Mouse (Mus musculus) MEL (cell line): ENCODE measurements around the gene Plxnb1.

Source experiments
- BHLHE40 ChIP-seq: IDR thresholded peaks from 2 replicates; pipeline ENCODE4 v1.6.1; 2012; ENCODE audit warnings: low read depth, mild to moderate bottlenecking, inconsistent platforms, low read length, improper control_type of control experiment, borderline replicate concordance
- CTCF ChIP-seq, 3 experiments: IDR thresholded peaks in 2 of 3; conservative IDR thresholded peaks in 1 of 3; 2 replicates each; pipeline ENCODE4 v1.5.1; 2011 to 2012; ENCODE audit warnings: low read length in 3 of 3, low read depth in 2 of 3, mild to moderate bottlenecking in 2 of 3, improper control_type of control experiment in 1 of 3, inconsistent platforms in 1 of 3, mixed read lengths in 1 of 3, moderate library complexity in 1 of 3; ENCODE audit not compliant: control insufficient read depth in 1 of 3, insufficient read depth in 1 of 3, poor library complexity in 1 of 3, severe bottlenecking in 1 of 3
- E2F4 ChIP-seq: IDR thresholded peaks from 2 replicates; pipeline ENCODE4 v1.6.1; 2011; ENCODE audit warnings: low read depth, low read length, improper control_type of control experiment, borderline replicate concordance
- EP300 ChIP-seq, 2 experiments: IDR thresholded peaks; 2 replicates each; pipeline ENCODE4 v1.6.1; 2011; ENCODE audit warnings: improper control_type of control experiment in 2 of 2, low read length in 2 of 2, low read depth in 1 of 2, mild to moderate bottlenecking in 1 of 2
- MAZ ChIP-seq: IDR thresholded peaks from 2 replicates; pipeline ENCODE4 v1.6.1; 2012; ENCODE audit warnings: low read depth, mild to moderate bottlenecking, inconsistent platforms, low read length, improper control_type of control experiment
- NELFE ChIP-seq: IDR thresholded peaks from 2 replicates; pipeline ENCODE4 v1.6.1; 2011; ENCODE audit warnings: low read depth, low read length, improper control_type of control experiment
- NRF1 ChIP-seq: IDR thresholded peaks from 2 replicates; pipeline ENCODE4 v1.6.1; 2014; ENCODE audit warnings: low read depth, mild to moderate bottlenecking, inconsistent platforms, low read length, improper control_type of control experiment, moderate library complexity; ENCODE audit not compliant: poor library complexity, insufficient read depth, severe bottlenecking
- POLR2A ChIP-seq, 2 experiments: IDR thresholded peaks; 2 replicates each; pipeline ENCODE4 v1.6.1; 2011 to 2012; ENCODE audit warnings: low read length in 2 of 2, mild to moderate bottlenecking in 2 of 2, control low read depth in 1 of 2, improper control_type of control experiment in 1 of 2, low read depth in 1 of 2, moderate library complexity in 1 of 2; ENCODE audit not compliant: control insufficient read depth in 1 of 2, insufficient read depth in 1 of 2, poor library complexity in 1 of 2
- SIN3A ChIP-seq: IDR thresholded peaks from 2 replicates; pipeline ENCODE4 v1.6.1; 2012; ENCODE audit warnings: low read length, improper control_type of control experiment, inconsistent platforms
- TCF12 ChIP-seq: IDR thresholded peaks from 2 replicates; pipeline ENCODE4 v1.6.1; 2014; ENCODE audit warnings: low read depth, mild to moderate bottlenecking, inconsistent platforms, low read length, improper control_type of control experiment, moderate library complexity

DNA sequence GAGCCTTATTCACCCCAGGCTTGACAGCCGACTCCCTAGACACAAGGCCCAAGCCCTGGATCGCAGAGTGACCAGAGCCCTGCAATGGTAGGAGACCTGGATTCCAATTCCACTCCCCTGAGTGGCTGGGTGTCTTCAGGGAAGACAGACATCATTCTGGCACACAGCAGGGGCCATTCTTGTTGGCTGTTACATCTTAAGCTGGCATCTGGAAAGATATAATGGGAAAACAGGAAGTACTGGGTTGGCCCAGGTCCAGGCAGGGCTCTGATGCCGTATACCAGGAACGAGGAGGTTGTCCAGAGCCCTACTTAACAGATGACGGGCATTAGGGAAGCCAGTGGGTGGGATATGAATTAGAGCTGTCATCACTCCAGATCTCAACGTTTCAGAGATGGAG, 28.1 kb downstream of the Plxnb1 start:
- TF ChIP-seq CTCF (IDR thresholded peaks at IDR 0.05 in 2 of 3, conservative IDR thresholded peaks at IDR 0.05 in 1 of 3; ENCODE audit: control insufficient read depth in 1 of 3, insufficient read depth in 1 of 3, low read depth in 2 of 3, low read length in 3 of 3, poor library complexity in 1 of 3, severe bottlenecking in 1 of 3) (no peak), TCF12 (no peak), MAZ (no peak), EP300 (IDR thresholded peaks at IDR 0.05; ENCODE audit: low read depth in 1 of 2, low read length in 2 of 2) (no peak), SIN3A (no peak), E2F4 (no peak), BHLHE40 (no peak), NELFE (no peak), POLR2A (IDR thresholded peaks at IDR 0.05; ENCODE audit: control insufficient read depth in 1 of 2, insufficient read depth in 1 of 2, low read depth in 1 of 2, low read length in 2 of 2, poor library complexity in 1 of 2) (no peak), NRF1 (no peak)
